Mouse (Mus musculus) lung, embryonic 16.5 days (tissue): Measurements from ENCODE around the gene Tcte2. TPM values are rescaled to one million over a fixed set of nuclear protein-coding genes. Genes with fewer than 3 reads are reported as not detected.

Experiments used
- ATAC-seq: fragments of 200-750 bp; cut with Nextera tagmentation; 2 replicates; pipeline ENCODE4 v1.8.0; 2017; ENCODE audit warnings: low read depth, mild to moderate bottlenecking, moderate library complexity
- H3K27ac ChIP-seq: fragments of 300-500 bp; sonication (generic); 2 replicates; pipeline ENCODE4 v1.5.1; 2014; ENCODE audit warnings: mild to moderate bottlenecking, control low read depth, low read length
- H3K27me3 ChIP-seq: fragments of 300-500 bp; sonication (generic); 2 replicates; pipeline ENCODE4 v1.6.1; 2014; ENCODE audit warnings: low read depth, low read length, mixed read lengths; ENCODE audit not compliant: control insufficient read depth, insufficient read depth
- H3K36me3 ChIP-seq: fragments of 300-500 bp; sonication (generic); 2 replicates; pipeline ENCODE4 v1.6.1; 2014; ENCODE audit warnings: low read length; ENCODE audit not compliant: control insufficient read depth, insufficient read depth
- H3K4me1 ChIP-seq: fragments of 300-500 bp; sonication (generic); replicated peaks from 2 replicates; pipeline ENCODE4 v1.6.1; 2014; ENCODE audit warnings: low read length, mixed read lengths; ENCODE audit not compliant: control insufficient read depth, insufficient read depth
- H3K4me2 ChIP-seq: fragments of 300-500 bp; sonication (generic); 2 replicates; pipeline ENCODE4 v1.6.1; 2014; ENCODE audit warnings: low read depth, low read length, control low read depth
- H3K4me3 ChIP-seq: fragments of 300-500 bp; sonication (generic); 2 replicates; pipeline ENCODE4 v1.5.1; 2014; ENCODE audit warnings: mild to moderate bottlenecking, low read length, control low read depth
- H3K9ac ChIP-seq: fragments of 300-500 bp; sonication (generic); 2 replicates; pipeline ENCODE4 v1.6.1; 2014; ENCODE audit warnings: low read length, control low read depth
- H3K9me3 ChIP-seq: fragments of 300-500 bp; sonication (generic); 2 replicates; pipeline ENCODE4 v1.6.1; 2016; ENCODE audit warnings: low read length; ENCODE audit not compliant: control insufficient read depth
- WGBS: fragments of 180-500 bp; shearing (Covaris S2); extraction: QIAGEN DNeasy Blood & Tissue Kit; methylation state at CpG from one replicate; pipeline ENCODE4 v1.1.7; 2014; 5-methylcytosine and 5-hydroxymethylcytosine counted together
- polyA plus RNA-seq: library from polyadenylated mRNA; unstranded; fragments of >200 nt; fragmentation: Nextera tagmentation; extraction: Ambion mirVana; gene quantifications from 2 replicates; pipeline ENCODE4 v1.2.1, GENCODE M21; 2015

The Tcte2 gene
- polyA plus RNA-seq, 1 experiment from 2014 or later = 4.8 TPM

DNA sequence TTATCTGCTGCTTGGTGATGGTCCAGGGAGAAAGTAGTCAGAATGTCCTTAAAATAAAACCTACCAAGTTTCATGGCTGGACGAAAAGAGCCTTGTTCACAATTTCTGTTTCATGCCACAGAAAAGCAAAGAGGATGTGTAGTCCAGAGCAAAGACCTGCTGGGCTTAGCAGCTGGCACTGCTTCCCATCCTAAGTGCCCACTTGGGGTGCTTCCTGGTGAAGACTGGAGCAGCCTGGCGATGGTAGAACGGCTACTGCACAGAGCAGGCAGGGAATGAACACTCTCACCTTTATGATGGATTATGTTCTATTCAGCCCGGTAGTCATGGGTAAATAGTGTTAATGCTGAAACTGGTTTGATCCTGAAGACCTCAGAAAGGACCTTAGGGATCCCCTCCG lies 27.7 kb downstream of the Tcte2 start:
- Histone ChIP-seq H3K9ac (no peak overlapping the region), H3K36me3 (no peaks in the 10 kb centered on the region), H3K4me1 (peaks cover 30% of the 10 kb centered on the region), H3K27ac (no peak overlapping the region; the same call in 1 of the 2 replicates), H3K4me2 (no peak overlapping the region), H3K27me3 (no peaks in the 10 kb centered on the region), H3K9me3 (no peaks in the 10 kb centered on the region), H3K4me3 (no peak overlapping the region)
- 70% methylated on average over 5 of the region's 5 CpGs for WGBS
- ATAC-seq = no peak

GRCm38 (mm10) chr17:13732685-13733084 lies 28.9 kb downstream of the Tcte2 start:
- Histone ChIP-seq H3K27me3 (no peaks in the 10 kb centered on the region), H3K9ac (peak overlapping the region; percentile 28), H3K4me1 (peaks cover 29% of the 10 kb centered on the region), H3K9me3 (no peaks in the 10 kb centered on the region), H3K4me2 (no peak overlapping the region), H3K36me3 (no peaks in the 10 kb centered on the region), H3K27ac (no peak overlapping the region; the same call in 1 of the 2 replicates), H3K4me3 (no peak overlapping the region)
- 24% methylated on average over 8 of the region's 8 CpGs for WGBS
- no peak for ATAC-seq

GRCm38 (mm10) chr17:13731727-13732112 lies 29.9 kb downstream of the Tcte2 start:
- Histone ChIP-seq H3K9me3 (no peaks in the 10 kb centered on the region), H3K4me1 (peaks cover 28% of the 10 kb centered on the region), H3K36me3 (no peaks in the 10 kb centered on the region), H3K4me3 (no peak overlapping the region), H3K9ac (no peak overlapping the region), H3K27ac (no peak overlapping the region), H3K27me3 (no peaks in the 10 kb centered on the region), H3K4me2 (no peak overlapping the region)
- no peak for ATAC-seq
- WGBS = 44% methylated on average over 4 of the region's 4 CpGs

- 85% methylated on average over 6 of the region's 6 CpGs for WGBS
- Histone ChIP-seq H3K4me1 (peaks cover 24% of the 10 kb centered on the region), H3K4me2 (no peak overlapping the region), H3K4me3 (no peak overlapping the region), H3K9ac (no peak overlapping the region), H3K27ac (no peak overlapping the region), H3K36me3 (no peaks in the 10 kb centered on the region), H3K27me3 (no peaks in the 10 kb centered on the region), H3K9me3 (no peaks in the 10 kb centered on the region)
- no peak for ATAC-seq
Measured at GRCm38 (mm10) chr17:13730980-13731726, 30.5 kb downstream of the Tcte2 start.

DNA sequence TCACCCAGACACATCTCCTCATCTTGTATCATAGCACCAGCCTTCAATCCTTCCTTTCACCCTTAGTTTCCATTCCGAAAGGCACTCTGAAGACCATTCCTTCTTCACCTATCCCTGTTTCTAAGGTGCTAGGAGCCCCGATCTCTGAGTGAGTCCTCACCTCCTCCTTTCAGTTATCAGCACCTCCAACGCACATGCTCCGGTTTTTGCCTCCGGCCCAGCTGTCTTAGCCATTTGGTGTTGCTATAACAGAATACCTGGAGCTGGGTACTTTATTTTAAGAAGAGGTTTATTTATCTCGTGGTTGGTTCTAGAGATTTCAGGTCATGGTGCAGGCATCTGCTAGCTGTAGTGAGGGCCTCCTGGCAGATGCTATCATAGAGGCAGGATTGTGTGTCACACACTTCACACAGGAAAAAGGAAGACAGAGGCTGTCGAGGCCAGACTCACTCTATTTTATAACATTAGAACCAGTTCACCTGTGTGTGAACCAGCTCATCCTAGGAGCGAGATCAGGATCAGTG lies 34.7 kb downstream of the Tcte2 start:
- Histone ChIP-seq H3K27ac (no peak overlapping the region), H3K27me3 (no peaks in the 10 kb centered on the region), H3K4me1 (peaks cover 4% of the 10 kb centered on the region), H3K9ac (no peak overlapping the region), H3K4me2 (no peak overlapping the region), H3K4me3 (no peak overlapping the region), H3K36me3 (no peaks in the 10 kb centered on the region), H3K9me3 (no peaks in the 10 kb centered on the region)
- 88% methylated on average over 8 of the region's 8 CpGs for whole genome bisulfite sequencing
- no peak for ATAC-seq

GRCm38 (mm10) chr17:13725004-13725550 lies 36.5 kb downstream of the Tcte2 start:
- WGBS = 34% methylated on average over 4 of the region's 4 CpGs
- Histone ChIP-seq H3K4me3 (no peak overlapping the region), H3K36me3 (no peaks in the 10 kb centered on the region), H3K27me3 (no peaks in the 10 kb centered on the region), H3K9ac (no peak overlapping the region), H3K4me2 (no peak overlapping the region), H3K27ac (no peak overlapping the region), H3K9me3 (no peaks in the 10 kb centered on the region), H3K4me1 (no peaks in the 10 kb centered on the region)
- ATAC-seq = peak; percentile 51; the same call in 1 of the 2 replicates

DNA sequence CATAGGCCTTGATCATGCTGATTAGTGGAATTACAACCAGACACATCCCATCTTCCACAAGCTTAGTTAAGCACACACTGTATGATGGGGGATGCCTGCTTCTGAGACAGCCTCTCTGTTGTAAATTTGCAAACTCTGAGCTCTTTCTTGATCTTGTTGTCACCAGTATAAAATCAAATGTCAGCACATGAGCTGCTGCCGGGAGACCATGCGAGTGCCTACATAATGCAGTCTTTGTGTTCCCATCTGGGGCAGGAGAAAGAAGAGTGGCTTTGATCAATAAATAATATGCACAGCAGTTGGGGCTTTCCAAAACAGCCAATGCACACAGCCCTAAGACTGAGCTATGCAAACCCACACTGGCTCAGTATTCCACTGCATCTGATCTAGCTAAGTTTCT lies 39.2 kb downstream of the Tcte2 start:
- Histone ChIP-seq H3K36me3 (no peaks in the 10 kb centered on the region), H3K27ac (no peak overlapping the region), H3K4me1 (no peaks in the 10 kb centered on the region), H3K4me2 (no peak overlapping the region), H3K4me3 (no peak overlapping the region), H3K27me3 (no peaks in the 10 kb centered on the region), H3K9ac (no peak overlapping the region), H3K9me3 (no peaks in the 10 kb centered on the region)
- no peak for ATAC-seq
- 65% methylated on average over 2 of the region's 2 CpGs for WGBS

DNA sequence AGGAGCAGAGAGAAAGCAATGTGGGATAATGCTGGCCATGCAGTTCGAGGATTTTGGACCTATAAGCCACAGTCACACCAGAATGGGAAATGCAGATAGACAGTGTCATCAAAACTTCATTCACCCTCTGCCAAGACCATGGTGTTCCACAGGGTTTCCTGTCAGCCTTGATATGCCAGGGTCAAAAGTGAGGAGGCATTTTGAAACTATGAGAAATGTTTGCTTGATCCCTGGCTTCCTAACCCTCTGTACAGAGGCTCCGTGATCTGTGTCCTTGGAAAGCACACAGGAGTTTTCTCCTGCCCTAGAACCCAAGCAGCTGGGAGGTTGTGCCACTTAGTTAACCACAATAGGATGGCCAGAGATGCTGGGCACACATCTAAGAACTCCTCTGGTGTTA lies 40.3 kb downstream of the Tcte2 start:
- Histone ChIP-seq H3K27ac (no peak overlapping the region), H3K4me2 (no peak overlapping the region), H3K4me3 (no peak overlapping the region), H3K36me3 (no peaks in the 10 kb centered on the region), H3K4me1 (no peaks in the 10 kb centered on the region), H3K27me3 (no peaks in the 10 kb centered on the region), H3K9ac (no peak overlapping the region), H3K9me3 (no peaks in the 10 kb centered on the region)
- no peak for ATAC-seq
- WGBS = 84% methylated on average over 2 of the region's 2 CpGs

DNA sequence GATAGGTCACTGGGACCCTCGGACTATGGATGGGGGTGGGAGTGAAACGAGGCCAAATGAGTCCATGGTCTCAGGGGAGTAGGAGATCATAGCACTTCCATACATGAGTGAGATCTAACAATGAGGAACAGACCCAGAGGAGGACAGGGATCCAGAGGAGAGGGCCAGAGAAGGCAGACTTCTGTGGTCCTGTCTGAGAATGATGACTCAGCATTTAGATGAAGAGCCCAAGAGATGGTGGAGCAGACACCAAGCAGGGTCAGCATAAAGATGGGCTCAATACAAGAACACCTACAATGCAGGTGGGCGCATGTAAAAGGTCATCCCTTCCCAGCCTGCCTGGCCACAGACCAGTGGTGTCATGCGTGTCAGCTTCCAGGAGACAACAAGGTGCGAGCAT lies 41.4 kb downstream of the Tcte2 start:
- no peak overlapping the region for H3K4me2 ChIP-seq
- WGBS = 91% methylated on average over 5 of the region's 5 CpGs
- H3K27ac ChIP-seq = no peak overlapping the region
- H3K4me3 ChIP-seq = no peak overlapping the region
- no peak overlapping the region for H3K9ac ChIP-seq
- H3K9me3 ChIP-seq = no peaks in the 10 kb centered on the region
- no peaks in the 10 kb centered on the region for H3K4me1 ChIP-seq
- ATAC-seq = no peak
- no peaks in the 10 kb centered on the region for H3K36me3 ChIP-seq
- H3K27me3 ChIP-seq = no peaks in the 10 kb centered on the region
